Mouse (Mus musculus): ENCODE data around the gene Hist1h2bh.

The Hist1h2bh gene

GRCm38 (mm10) chr13:23530901-23531875, 12.0 kb downstream of the Hist1h2bh start, which contains the start of gene Hist1h4h:
Hist1h4h (plus strand) TSS chr13:23531050.
- DNase-seq (ENCODE audit: low read depth, low spot score): peak; percentile 95

GRCm38 (mm10) chr13:23530181-23530900, 12.9 kb downstream of the Hist1h2bh start:
- no peak for DNase-seq (ENCODE audit: low read depth, low spot score)

GRCm38 (mm10) chr13:23529480-23530165, 13.6 kb downstream of the Hist1h2bh start:
- no peak for DNase-seq (ENCODE audit: low read depth, low spot score)

DNA sequence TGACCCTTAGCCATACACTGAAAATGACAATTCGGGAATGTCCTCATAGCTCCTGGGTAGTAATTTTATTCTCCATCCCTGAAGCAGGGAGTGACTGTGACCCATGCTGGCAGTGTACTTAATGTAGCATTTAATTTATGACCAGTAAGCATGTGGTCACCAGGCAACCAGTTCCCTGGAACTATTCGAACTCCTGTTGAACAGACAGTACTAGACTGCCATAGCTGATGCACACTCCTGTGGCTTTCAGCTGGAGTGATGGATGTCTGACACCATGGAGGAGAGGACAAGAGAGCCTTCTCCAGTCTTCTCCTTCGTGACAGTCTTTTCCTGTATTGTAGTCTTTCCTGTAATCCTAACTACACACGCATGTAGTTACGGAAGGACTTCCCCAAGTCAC, 14.2 kb downstream of the Hist1h2bh start:
- no peak for DNase-seq (ENCODE audit: low read depth, low spot score)

GRCm38 (mm10) chr13:23526312-23526711, 16.9 kb downstream of the Hist1h2bh start:
- no peak for DNase-seq (ENCODE audit: low read depth, low spot score)

- no peak for DNase-seq (ENCODE audit: low read depth, low spot score)
These were observed 17.3 kb downstream of the Hist1h2bh start for GRCm38 (mm10) chr13:23525901-23526300.

DNA sequence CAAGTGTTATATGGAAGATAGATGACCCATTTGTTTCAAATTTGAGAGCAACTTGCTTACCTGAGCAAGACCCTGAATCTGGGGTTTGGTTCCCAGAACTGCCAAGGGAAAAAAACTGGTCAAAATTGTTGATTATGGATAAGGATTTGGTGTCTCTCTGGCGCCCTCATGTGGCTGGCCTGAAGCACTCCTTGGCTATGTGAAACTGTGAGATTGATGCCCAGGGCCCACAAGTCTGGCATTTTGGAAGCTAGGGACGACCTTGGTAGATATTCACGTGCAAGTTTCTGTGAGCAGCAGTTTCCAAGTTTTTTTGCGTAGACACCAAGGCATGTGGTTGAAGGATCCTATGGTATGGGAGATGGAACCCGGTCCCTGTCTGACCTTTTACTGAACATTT, 18.5 kb downstream of the Hist1h2bh start:
- no peak for DNase-seq (ENCODE audit: low read depth, low spot score)

DNA sequence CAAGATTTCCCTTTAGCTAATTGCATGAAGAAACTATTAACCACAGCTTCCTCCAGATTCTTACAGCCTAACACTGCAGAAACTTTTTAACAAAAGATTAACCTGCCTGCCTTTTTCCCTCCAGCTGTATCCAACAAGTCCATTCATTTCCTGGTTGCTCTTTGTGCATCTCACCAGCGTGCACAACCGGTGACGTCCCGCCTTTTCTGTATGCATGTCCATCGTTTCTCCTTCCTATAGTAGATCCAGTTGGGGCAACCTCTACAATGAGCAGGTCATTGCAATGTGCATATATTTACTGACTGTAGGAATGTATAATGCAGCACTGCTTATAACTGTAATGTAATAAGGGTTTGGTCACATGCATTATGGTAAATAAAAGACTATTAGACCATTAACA, 19.2 kb downstream of the Hist1h2bh start:
- no peak for DNase-seq (ENCODE audit: low read depth, low spot score)

GRCm38 (mm10) chr13:23521703-23522102, 21.5 kb downstream of the Hist1h2bh start:
- DNase-seq (ENCODE audit: low read depth, low spot score): no peak

DNA sequence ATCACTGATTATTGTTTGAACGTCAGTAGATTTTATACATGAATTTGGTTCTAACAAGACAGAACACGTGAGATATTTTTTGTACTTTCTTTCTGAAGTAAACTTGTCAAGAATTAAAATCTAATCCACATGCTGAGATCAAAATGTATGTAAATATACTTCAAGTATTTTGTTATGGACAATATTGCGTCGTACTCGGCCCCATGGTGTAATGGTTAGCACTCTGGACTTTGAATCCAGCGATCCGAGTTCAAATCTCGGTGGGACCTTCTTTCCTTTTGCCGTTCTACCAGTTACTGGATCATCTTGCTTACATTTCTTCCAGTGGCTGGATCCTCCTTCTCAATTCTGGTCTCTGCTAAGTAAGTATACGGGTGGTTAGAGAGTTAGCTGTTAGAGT, 23.8 kb downstream of the Hist1h2bh start:
- no peak for DNase-seq (ENCODE audit: low read depth, low spot score)

DNA sequence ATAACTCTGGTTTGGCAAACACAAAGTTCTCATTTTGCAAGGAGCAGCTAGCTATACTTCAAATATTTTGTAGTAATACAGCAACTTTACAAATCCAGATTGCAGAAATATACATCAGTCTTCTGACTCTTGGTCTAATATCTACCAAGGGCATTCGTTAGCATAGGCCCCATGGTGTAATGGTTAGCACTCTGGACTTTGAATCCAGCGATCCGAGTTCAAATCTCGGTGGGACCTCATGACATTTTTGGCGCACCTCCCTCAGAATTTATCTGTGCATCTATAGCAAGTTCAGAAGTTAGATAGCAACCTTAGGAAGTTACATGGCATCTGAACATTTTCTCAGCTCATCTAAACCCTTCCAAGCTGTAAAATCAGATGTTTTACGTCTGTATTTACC, 24.3 kb downstream of the Hist1h2bh start:
- DNase-seq (ENCODE audit: low read depth, low spot score): no peak

DNA sequence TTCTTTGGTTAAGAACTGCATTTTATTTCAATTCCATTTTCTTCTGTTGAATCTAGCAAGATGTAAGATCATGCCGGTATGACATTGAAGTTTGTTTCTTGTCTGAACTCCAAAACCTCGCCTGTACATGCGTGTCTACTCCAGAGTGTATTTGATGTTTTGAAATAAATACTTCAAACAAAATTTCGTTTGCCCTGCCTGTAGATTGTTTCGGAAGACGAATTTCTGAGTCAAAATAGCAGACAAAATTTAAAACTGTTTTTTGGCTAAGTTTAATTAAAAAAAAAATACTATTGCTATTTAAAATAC, 24.9 kb downstream of the Hist1h2bh start:
- DNase-seq (ENCODE audit: low read depth, low spot score): no peak

DNA sequence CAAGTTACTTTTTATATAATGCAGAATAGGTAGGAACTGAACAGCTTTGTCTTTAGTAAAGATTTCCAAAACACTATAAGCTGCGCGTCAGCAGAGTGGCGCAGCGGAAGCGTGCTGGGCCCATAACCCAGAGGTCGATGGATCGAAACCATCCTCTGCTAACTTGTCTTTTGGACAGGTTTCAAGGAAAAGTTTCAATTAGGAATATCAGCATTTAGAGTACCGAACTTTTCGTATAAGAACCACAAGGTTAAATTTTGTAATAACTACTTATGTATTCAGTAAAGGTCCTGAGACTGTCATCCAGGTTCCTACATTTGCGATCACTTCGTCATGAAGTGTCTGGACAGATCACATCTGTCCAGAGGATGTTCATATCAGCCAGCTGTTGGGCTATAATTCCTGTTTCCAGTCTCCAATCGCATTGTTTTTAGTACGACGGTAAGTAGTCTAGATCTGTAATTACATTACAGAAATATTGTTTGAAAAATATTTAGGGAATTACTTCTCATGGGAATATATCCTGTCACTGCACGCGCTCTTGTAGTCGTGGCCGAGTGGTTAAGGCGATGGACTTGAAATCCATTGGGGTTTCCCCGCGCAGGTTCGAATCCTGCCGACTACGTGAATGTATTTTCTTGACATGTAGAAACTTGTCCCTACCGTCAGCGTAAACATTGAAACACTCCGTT, 25.4 kb downstream of the Hist1h2bh start:
- DNase-seq (ENCODE audit: low read depth, low spot score): no peak

DNA sequence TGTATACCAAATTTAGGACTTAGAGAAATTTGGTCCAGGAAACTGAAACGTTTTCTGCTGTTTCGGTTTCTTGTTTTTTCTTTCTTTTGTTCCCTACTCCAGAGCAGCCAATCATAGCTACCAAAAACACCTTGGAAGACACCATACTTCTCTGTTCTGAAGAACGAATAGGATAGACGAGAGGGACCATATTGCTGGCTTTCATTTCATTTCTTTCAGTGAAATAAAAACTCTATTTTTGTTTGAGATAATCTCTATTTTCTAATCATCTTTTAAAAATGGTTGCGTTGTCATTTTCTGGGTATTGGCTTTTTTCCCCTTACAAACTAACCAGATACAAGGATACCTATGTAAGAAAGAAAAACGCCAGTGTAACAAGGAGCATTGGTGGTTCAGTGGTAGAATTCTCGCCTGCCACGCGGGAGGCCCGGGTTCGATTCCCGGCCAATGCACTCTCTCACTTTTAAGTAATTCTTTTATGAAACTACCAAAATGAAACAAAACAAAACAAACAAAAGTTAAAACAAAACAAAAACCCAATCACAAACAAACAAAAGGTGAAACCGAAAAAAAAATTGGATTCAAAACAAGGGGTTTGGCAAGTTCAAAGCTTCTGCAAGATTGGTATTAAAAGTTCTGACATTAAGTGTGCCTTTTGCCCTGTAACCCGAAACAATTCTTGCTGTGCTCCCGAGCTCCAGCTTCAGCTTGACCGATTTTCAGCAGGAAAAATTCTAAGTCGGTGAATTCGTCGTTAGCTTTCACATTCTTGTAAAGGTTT, 26.2 kb downstream of the Hist1h2bh start:
- no peak for DNase-seq (ENCODE audit: low read depth, low spot score)

GRCm38 (mm10) chr13:23515826-23516620, 27.2 kb downstream of the Hist1h2bh start:
- DNase-seq (ENCODE audit: low read depth, low spot score): no peak

DNA sequence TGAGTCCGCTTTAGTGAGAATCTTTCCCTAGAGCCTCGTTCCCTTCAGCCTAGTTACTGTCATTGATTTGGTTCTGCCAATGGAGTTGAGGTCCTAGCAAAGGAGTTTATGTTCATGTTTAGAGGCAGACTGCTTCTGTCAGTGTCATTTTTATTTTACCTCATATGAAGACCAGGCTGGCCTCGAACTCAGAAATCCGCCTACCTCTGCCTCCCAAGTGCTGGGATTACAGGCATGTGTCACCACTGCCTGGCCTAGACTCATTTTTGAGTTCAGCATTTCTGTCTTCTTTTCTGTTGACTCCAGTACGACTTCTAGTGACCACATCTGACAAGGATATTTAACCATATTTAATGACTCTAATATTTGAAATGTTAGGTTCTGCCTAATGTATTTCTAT, 27.9 kb downstream of the Hist1h2bh start:
- DNase-seq (ENCODE audit: low read depth, low spot score): no peak

- no peak for DNase-seq (ENCODE audit: low read depth, low spot score)
These were observed 29.7 kb downstream of the Hist1h2bh start for GRCm38 (mm10) chr13:23513517-23513916.

DNA sequence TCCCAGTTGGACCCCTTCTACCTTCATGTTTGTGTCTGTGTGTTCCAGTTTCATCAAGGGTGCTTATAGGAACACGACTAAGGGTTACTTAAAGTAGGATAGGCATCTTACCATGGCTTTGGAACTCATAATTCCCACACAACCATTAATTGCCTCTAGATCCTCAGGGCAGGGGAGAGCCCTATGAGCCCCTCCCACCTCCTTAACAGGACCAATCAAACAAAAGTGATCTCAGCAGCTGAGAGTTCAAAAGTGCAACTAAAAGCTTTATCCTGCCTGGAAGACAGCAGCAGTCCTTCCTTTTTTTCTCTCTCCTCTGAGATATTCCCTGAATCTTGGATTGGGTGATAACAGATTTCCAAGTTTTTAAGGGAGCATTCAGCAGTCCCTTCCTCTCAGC, 33.1 kb downstream of the Hist1h2bh start:
- DNase-seq (ENCODE audit: low read depth, low spot score): no peak

GRCm38 (mm10) chr13:23506819-23507515, 36.2 kb downstream of the Hist1h2bh start:
- no peak for DNase-seq (ENCODE audit: low read depth, low spot score)

All from brain, embryonic 18.5 days (tissue).